Mouse (Mus musculus): ENCODE measurements around the gene Nfkbie. TPM values are rescaled to one million over a fixed set of nuclear protein-coding genes. Genes with fewer than 3 reads are reported as not detected.

Gene Nfkbie
- polyA plus RNA-seq, 1 experiment from 2014 or later = 3.5 TPM

DNA sequence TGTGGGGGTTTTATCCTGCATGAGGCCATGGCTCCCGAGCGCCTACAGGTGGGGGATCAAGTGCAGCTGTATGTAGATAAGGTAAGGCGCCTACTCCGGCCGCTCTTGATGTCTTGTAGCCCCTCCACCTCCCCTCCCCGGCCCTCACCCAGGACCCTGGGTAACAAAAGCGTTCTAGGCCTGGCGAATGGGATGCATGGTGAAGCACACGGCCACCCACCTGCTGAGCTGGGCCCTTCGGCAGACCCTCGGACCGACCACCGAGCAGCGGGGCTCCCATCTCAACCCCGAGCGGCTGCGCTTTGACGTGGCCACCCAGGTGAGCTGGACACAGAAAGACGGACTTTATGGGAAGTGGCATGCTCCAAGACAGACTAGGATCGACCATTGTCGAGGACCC, 38.4 kb upstream of the Nfkbie start:
- ATAC-seq (replicated peaks; ENCODE audit: insufficient number of reproducible peaks, low FRiP score, low TSS enrichment, low read depth) = no peak
- Histone ChIP-seq H3K9ac (replicated peaks; ENCODE audit: low read length) (no peak overlapping the region), H3K4me3 (ENCODE audit: low read depth, low read length) (no peak overlapping the region), H3K4me1 (ENCODE audit: control insufficient read depth, insufficient read depth, low read length) (no peaks in the 10 kb centered on the region), H3K9me3 (replicated peaks; ENCODE audit: control insufficient read depth, low read length) (no peaks in the 10 kb centered on the region), H3K4me2 (ENCODE audit: low read depth, low read length) (no peak overlapping the region), H3K36me3 (replicated peaks; ENCODE audit: control insufficient read depth, insufficient read depth, low read depth, low read length) (no peaks in the 10 kb centered on the region; the same call in 1 of the 2 replicates), H3K27me3 (ENCODE audit: control insufficient read depth, insufficient read depth, low read length) (no peaks in the 10 kb centered on the region), H3K27ac (replicated peaks; ENCODE audit: low read depth, low read length) (no peak overlapping the region)
- no peak for DNase-seq (ENCODE audit: low spot score)
- 87% methylated on average over 21 of the region's 21 CpGs for WGBS

DNA sequence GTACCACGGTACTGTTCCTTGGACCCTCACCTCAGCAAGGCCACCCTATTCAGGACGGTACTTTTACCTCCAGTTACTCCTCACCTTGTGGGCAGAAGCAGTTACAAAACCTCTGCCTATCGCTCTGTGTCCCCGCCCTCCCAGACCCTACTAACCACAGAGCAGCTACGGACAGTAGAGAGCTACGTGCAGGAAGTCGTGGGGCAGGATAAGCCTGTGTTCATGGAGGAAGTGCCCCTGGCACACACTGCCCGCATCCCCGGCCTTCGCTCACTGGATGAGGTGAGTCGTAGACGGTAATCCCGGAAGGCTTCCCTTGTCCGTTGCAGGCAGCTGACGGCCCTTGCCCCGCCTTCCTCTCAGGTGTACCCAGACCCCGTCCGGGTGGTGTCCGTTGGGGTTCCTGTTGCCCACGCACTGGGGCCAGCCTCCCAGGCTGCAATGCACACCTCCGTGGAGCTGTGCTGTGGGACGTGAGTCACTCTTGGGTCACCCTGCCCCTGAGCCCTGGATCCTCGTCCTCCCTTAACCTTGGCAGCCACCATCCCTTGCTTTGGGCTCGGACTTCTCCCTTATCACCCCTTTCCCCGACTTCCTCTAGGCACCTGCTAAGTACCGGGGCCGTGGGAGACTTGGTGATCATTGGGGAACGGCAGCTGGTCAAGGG, 37.8 kb upstream of the Nfkbie start:
- Histone ChIP-seq H3K4me1 (ENCODE audit: control insufficient read depth, insufficient read depth, low read length) (no peaks in the 10 kb centered on the region), H3K27ac (replicated peaks; ENCODE audit: low read depth, low read length) (no peak overlapping the region), H3K27me3 (ENCODE audit: control insufficient read depth, insufficient read depth, low read length) (no peaks in the 10 kb centered on the region), H3K4me2 (ENCODE audit: low read depth, low read length) (no peak overlapping the region), H3K9ac (replicated peaks; ENCODE audit: low read length) (no peak overlapping the region), H3K9me3 (replicated peaks; ENCODE audit: control insufficient read depth, low read length) (no peaks in the 10 kb centered on the region), H3K4me3 (ENCODE audit: low read depth, low read length) (no peak overlapping the region), H3K36me3 (replicated peaks; ENCODE audit: control insufficient read depth, insufficient read depth, low read depth, low read length) (no peaks in the 10 kb centered on the region; the same call in 1 of the 2 replicates)
- DNase-seq (ENCODE audit: low spot score) (no peak), ATAC-seq (replicated peaks; ENCODE audit: insufficient number of reproducible peaks, low FRiP score, low TSS enrichment, low read depth) (no peak)
- 90% methylated on average over 28 of the region's 28 CpGs for WGBS

DNA sequence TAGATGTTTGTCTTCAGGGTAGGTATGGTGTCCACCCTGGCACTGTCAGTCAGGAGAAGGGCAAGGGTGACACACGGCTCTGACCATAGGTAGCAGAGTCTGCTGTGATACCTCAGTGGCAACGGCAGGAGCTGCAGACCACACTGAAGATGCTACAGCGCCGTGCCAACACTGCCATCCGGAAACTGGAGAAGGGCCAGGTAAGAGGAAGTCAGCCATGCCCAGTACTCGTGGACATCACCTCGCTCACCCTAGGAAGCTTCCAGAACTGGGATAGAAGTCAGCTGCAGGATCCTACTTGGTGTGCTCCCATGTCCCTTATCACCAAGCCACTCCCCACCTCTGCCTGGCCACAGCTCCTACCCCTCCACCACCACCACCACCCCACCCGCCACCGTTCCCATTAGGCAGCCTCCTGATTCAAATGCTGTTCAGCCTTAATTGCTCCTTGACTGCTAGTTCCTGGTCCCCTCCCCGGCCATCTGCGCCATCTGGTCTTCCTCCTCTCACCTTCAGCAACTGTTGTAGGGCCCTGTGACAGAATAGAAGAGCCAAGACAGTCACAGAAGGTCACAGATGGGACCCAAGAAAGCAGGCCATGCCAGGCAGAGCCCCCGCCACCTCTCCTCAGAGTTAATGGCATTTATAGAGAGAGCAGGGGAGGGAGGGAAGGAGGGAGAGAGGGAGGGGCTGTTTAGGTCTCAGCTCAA, 36.6 kb upstream of the Nfkbie start:
- H3K9me3 ChIP-seq (replicated peaks; ENCODE audit: control insufficient read depth, low read length) = no peaks in the 10 kb centered on the region
- no peak overlapping the region for H3K9ac ChIP-seq (replicated peaks; ENCODE audit: low read length)
- no peak overlapping the region for H3K4me3 ChIP-seq (ENCODE audit: low read depth, low read length)
- H3K4me2 ChIP-seq (ENCODE audit: low read depth, low read length) = no peak overlapping the region
- no peak overlapping the region for H3K27ac ChIP-seq (replicated peaks; ENCODE audit: low read depth, low read length)
- no peaks in the 10 kb centered on the region for H3K27me3 ChIP-seq (ENCODE audit: control insufficient read depth, insufficient read depth, low read length)
- ATAC-seq (replicated peaks; ENCODE audit: insufficient number of reproducible peaks, low FRiP score, low TSS enrichment, low read depth) (no peak), DNase-seq (ENCODE audit: low spot score) (no peak)
- 85% methylated on average over 12 of the region's 12 CpGs for WGBS
- no peaks in the 10 kb centered on the region; the same call in 1 of the 2 replicates for H3K4me1 ChIP-seq (ENCODE audit: control insufficient read depth, insufficient read depth, low read length)
- H3K36me3 ChIP-seq (replicated peaks; ENCODE audit: control insufficient read depth, insufficient read depth, low read depth, low read length) = no peaks in the 10 kb centered on the region; the same call in 1 of the 2 replicates

DNA sequence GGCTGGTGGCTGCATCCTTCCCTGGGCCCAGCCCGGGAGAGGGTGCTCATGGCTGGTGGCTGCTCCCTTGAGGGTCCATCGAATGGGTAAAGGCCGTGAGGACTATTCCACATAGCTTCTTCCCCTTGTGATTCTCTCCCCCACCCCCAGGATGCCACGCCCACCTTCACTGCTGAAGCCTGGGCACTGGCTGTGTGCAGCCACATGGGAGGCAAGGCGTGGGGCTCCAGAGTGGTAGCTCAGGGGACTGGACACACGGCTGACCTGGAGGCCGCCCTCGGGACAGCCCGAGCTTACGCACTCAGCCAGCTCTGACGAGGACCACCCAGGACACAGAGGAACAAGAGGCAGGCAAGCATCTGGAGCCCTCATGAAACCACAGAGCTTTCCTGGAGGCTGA, 35.4 kb upstream of the Nfkbie start:
- Histone ChIP-seq H3K4me2 (ENCODE audit: low read depth, low read length) (no peak overlapping the region), H3K27me3 (ENCODE audit: control insufficient read depth, insufficient read depth, low read length) (no peaks in the 10 kb centered on the region), H3K36me3 (replicated peaks; ENCODE audit: control insufficient read depth, insufficient read depth, low read depth, low read length) (no peaks in the 10 kb centered on the region; the same call in 1 of the 2 replicates), H3K9ac (replicated peaks; ENCODE audit: low read length) (no peak overlapping the region), H3K9me3 (replicated peaks; ENCODE audit: control insufficient read depth, low read length) (no peaks in the 10 kb centered on the region), H3K4me3 (ENCODE audit: low read depth, low read length) (no peak overlapping the region), H3K4me1 (ENCODE audit: control insufficient read depth, insufficient read depth, low read length) (no peaks in the 10 kb centered on the region; the same call in 1 of the 2 replicates), H3K27ac (replicated peaks; ENCODE audit: low read depth, low read length) (no peak overlapping the region)
- WGBS = 84% methylated on average over 11 of the region's 11 CpGs
- ATAC-seq (replicated peaks; ENCODE audit: insufficient number of reproducible peaks, low FRiP score, low TSS enrichment, low read depth) (no peak), DNase-seq (ENCODE audit: low spot score) (no peak)

DNA sequence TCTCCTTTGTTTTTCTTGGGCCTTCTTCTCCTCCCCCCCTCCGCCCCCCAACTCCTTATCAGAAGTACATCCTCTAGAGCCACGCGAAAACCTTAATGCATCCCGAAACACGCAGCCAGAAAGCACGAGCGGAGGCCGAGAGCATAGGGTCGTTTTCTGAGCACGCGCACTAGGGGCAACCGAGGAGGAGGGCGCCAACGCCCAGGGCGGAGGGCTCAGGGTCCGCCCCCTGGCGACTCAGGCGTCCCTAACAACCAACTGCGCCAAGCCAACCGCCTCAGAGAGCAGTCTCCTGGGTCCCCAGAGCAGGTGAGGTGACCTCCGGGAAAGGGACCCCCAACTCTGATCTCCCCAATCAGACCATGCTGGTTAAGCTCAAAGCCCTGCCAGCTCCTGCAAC, 32.2 kb upstream of the Nfkbie start, which contains the start of gene Tcte1:
Tcte1 (plus strand) TSS at position 172 of the 400 bp plus-strand sequence.
- Histone ChIP-seq H3K27ac (replicated peaks; ENCODE audit: low read depth, low read length) (no peak within 1 kb of the TSS), H3K27me3 (ENCODE audit: control insufficient read depth, insufficient read depth, low read length) (no peaks in the 10 kb centered on the region)

DNA sequence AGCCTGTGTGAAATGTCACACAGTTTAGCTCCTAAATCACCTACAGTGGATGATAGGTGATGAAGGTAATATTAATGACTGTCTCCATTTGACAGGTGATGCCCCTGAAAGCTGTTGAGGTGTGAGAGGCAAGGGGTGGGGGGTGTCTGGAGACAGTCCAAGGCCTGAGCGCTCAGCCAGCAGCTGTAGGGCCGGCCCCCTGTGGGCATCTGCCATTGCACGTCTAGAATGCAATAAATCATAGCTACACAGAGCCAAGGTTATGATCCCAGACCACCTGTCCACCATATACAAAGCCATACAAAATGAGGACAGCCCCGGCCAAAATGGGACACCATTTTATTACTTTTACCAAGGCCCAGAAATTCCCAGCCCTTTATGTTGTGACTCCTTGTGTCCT, 30.5 kb upstream of the Nfkbie start:
- Histone ChIP-seq H3K4me2 (ENCODE audit: low read depth, low read length) (no peak overlapping the region), H3K9ac (replicated peaks; ENCODE audit: low read length) (no peak overlapping the region), H3K27me3 (ENCODE audit: control insufficient read depth, insufficient read depth, low read length) (no peaks in the 10 kb centered on the region), H3K4me3 (ENCODE audit: low read depth, low read length) (no peak overlapping the region), H3K4me1 (ENCODE audit: control insufficient read depth, insufficient read depth, low read length) (no peaks in the 10 kb centered on the region; the same call in 1 of the 2 replicates), H3K27ac (replicated peaks; ENCODE audit: low read depth, low read length) (no peak overlapping the region), H3K36me3 (replicated peaks; ENCODE audit: control insufficient read depth, insufficient read depth, low read depth, low read length) (no peaks in the 10 kb centered on the region), H3K9me3 (replicated peaks; ENCODE audit: control insufficient read depth, low read length) (no peaks in the 10 kb centered on the region)
- 76% methylated on average over 4 of the region's 4 CpGs for WGBS
- no peak for ATAC-seq (replicated peaks; ENCODE audit: insufficient number of reproducible peaks, low FRiP score, low TSS enrichment, low read depth)
- no peak for DNase-seq (ENCODE audit: low spot score)

More for the DNA sequence above, 32.2 kb upstream of the Nfkbie start, which contains the start of gene Tcte1:
- ATAC-seq (replicated peaks; ENCODE audit: insufficient number of reproducible peaks, low FRiP score, low TSS enrichment, low read depth) (peak; percentile 76), DNase-seq (ENCODE audit: low spot score) (peak; percentile 90)
- Histone ChIP-seq H3K4me1 (ENCODE audit: control insufficient read depth, insufficient read depth, low read length) (no peaks in the 10 kb centered on the region; the same call in 1 of the 2 replicates), H3K9ac (replicated peaks; ENCODE audit: low read length) (peak within 1 kb of the TSS; percentile 59), H3K4me3 (ENCODE audit: low read depth, low read length) (peak within 1 kb of the TSS; percentile 35), H3K9me3 (replicated peaks; ENCODE audit: control insufficient read depth, low read length) (no peaks in the 10 kb centered on the region), H3K4me2 (ENCODE audit: low read depth, low read length) (peak within 1 kb of the TSS; percentile 65), H3K36me3 (replicated peaks; ENCODE audit: control insufficient read depth, insufficient read depth, low read depth, low read length) (no peaks in the 10 kb centered on the region)
- 0% methylated on average over 21 of the region's 21 CpGs for WGBS

DNA sequence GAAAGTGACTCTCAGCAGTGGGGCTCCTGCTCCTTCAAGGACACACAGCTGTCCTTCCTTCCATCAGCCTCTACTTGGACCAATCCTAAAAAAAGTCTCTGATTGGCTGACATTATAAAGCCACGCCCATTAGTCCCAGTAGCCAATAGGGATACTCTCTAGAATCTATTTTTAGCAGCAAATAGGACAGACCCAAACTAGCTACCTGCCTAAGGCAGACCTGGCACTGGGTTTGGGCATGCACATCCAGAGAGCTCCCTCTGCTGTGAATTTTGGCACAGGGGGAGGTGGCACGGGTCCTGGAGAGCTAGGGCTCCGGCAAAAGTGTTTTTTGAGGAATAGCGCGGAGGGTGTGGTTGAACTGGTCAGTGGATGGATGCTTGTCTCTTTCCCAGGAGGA, 28.9 kb upstream of the Nfkbie start:
- H3K9ac ChIP-seq (replicated peaks; ENCODE audit: low read length) = no peak overlapping the region
- H3K4me2 ChIP-seq (ENCODE audit: low read depth, low read length) = no peak overlapping the region
- H3K27ac ChIP-seq (replicated peaks; ENCODE audit: low read depth, low read length) = no peak overlapping the region
- H3K27me3 ChIP-seq (ENCODE audit: control insufficient read depth, insufficient read depth, low read length) = no peaks in the 10 kb centered on the region
- no peaks in the 10 kb centered on the region for H3K9me3 ChIP-seq (replicated peaks; ENCODE audit: control insufficient read depth, low read length)
- DNase-seq (ENCODE audit: low spot score) (no peak), ATAC-seq (replicated peaks; ENCODE audit: insufficient number of reproducible peaks, low FRiP score, low TSS enrichment, low read depth) (no peak)
- H3K36me3 ChIP-seq (replicated peaks; ENCODE audit: control insufficient read depth, insufficient read depth, low read depth, low read length) = no peaks in the 10 kb centered on the region
- 25% methylated on average over 5 of the region's 5 CpGs for WGBS
- H3K4me3 ChIP-seq (ENCODE audit: low read depth, low read length) = no peak overlapping the region
- H3K4me1 ChIP-seq (ENCODE audit: control insufficient read depth, insufficient read depth, low read length) = no peaks in the 10 kb centered on the region; the same call in 1 of the 2 replicates

DNA sequence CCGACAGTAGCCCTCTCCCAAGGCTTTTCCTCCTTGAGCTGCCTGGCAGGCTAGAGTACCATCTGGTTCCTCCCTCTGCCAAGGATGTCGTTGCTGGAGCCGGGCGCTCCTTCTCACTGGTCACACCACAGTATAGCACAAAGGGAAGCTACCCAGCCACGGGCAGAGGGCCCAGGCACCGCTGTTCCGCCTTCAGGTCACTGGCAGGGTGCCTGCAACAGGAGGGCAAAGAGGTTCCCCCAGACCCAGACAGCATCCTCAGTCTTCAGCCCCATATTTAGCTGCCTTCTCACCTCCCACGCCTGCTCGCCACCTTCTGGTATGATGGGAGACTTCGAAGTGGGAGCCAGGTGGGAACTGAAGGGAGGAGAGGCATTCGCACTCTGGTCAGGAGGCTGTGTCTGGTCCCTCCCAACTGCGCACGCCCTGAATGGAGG, 25.1 kb upstream of the Nfkbie start:
- Histone ChIP-seq H3K4me3 (ENCODE audit: low read depth, low read length) (no peak overlapping the region), H3K27ac (replicated peaks; ENCODE audit: low read depth, low read length) (no peak overlapping the region), H3K27me3 (ENCODE audit: control insufficient read depth, insufficient read depth, low read length) (peaks cover 6% of the 10 kb centered on the region; the same call in 1 of the 2 replicates), H3K9me3 (replicated peaks; ENCODE audit: control insufficient read depth, low read length) (no peaks in the 10 kb centered on the region), H3K4me1 (ENCODE audit: control insufficient read depth, insufficient read depth, low read length) (no peaks in the 10 kb centered on the region), H3K36me3 (replicated peaks; ENCODE audit: control insufficient read depth, insufficient read depth, low read depth, low read length) (no peaks in the 10 kb centered on the region), H3K9ac (replicated peaks; ENCODE audit: low read length) (no peak overlapping the region), H3K4me2 (ENCODE audit: low read depth, low read length) (no peak overlapping the region)
- DNase-seq (ENCODE audit: low spot score) = no peak
- WGBS = 54% methylated on average over 13 of the region's 13 CpGs
- ATAC-seq (replicated peaks; ENCODE audit: insufficient number of reproducible peaks, low FRiP score, low TSS enrichment, low read depth) = no peak
